Mouse (Mus musculus): Measurements from ENCODE around the gene Rccd1. TPM values are rescaled to one million over a fixed set of nuclear protein-coding genes. Genes with fewer than 3 reads are reported as not detected.

The Rccd1 gene
- 10.5 and 13.9 TPM in 2 replicates for polyA plus RNA-seq (2015; fragmentation: Nextera tagmentation; extraction: Ambion mirVana)

- H3K9me3 ChIP-seq: no peaks in the 10 kb centered on the region
- 2% methylated on average over 38 of the region's 38 CpGs for WGBS
- peaks cover 40% of the 10 kb centered on the region for H3K36me3 ChIP-seq (replicated peaks)
- peak within 1 kb of the TSS; percentile 90 for H3K27ac ChIP-seq
- peaks cover 26% of the 10 kb centered on the region for H3K4me1 ChIP-seq
- peak; percentile 99 for ATAC-seq (replicated peaks)
- peak within 1 kb of the TSS; percentile 66 for H3K4me3 ChIP-seq
- H3K27me3 ChIP-seq (replicated peaks): no peaks in the 10 kb centered on the region
- H3K4me2 ChIP-seq: peak within 1 kb of the TSS; percentile 71
- peak within 1 kb of the TSS; percentile 60 for H3K9ac ChIP-seq
Observed at GRCm38 (mm10) chr7:80324043-80324815, at the start of gene Rccd1. Gene Rccd1 (minus strand): TSS chr7:80324454.

- WGBS: 80% methylated on average over 12 of the region's 12 CpGs
- H3K27me3 ChIP-seq (replicated peaks): no peaks in the 10 kb centered on the region
- no peaks in the 10 kb centered on the region for H3K36me3 ChIP-seq (replicated peaks)
- H3K4me1 ChIP-seq: peaks cover 26% of the 10 kb centered on the region
- H3K4me2 ChIP-seq: no peak overlapping the region
- no peak overlapping the region for H3K9ac ChIP-seq
- H3K27ac ChIP-seq: no peak overlapping the region
- H3K4me3 ChIP-seq: no peak overlapping the region
- no peak for ATAC-seq (replicated peaks)
- H3K9me3 ChIP-seq: no peaks in the 10 kb centered on the region
Observed at GRCm38 (mm10) chr7:80373850-80374249, 49.6 kb upstream of the Rccd1 start.

GRCm38 (mm10) chr7:80373352-80373751 is 49.1 kb upstream of the Rccd1 start:
- Histone ChIP-seq H3K4me3 (no peak overlapping the region), H3K27me3 (replicated peaks) (no peaks in the 10 kb centered on the region), H3K4me1 (peaks cover 29% of the 10 kb centered on the region), H3K4me2 (no peak overlapping the region), H3K9me3 (no peaks in the 10 kb centered on the region), H3K27ac (no peak overlapping the region), H3K9ac (no peak overlapping the region), H3K36me3 (replicated peaks) (no peaks in the 10 kb centered on the region; the same call in 1 of the 2 replicates)
- 81% methylated on average over 4 of the region's 4 CpGs for WGBS
- ATAC-seq (replicated peaks): no peak

- Histone ChIP-seq H3K36me3 (replicated peaks) (peaks cover under 1% of the 10 kb centered on the region; the same call in 1 of the 2 replicates), H3K9ac (no peak overlapping the region), H3K9me3 (no peaks in the 10 kb centered on the region), H3K27ac (no peak overlapping the region), H3K4me3 (no peak overlapping the region), H3K4me2 (no peak overlapping the region), H3K27me3 (replicated peaks) (no peaks in the 10 kb centered on the region), H3K4me1 (peaks cover 30% of the 10 kb centered on the region)
- no peak for ATAC-seq (replicated peaks)
- 53% methylated on average over 2 of the region's 2 CpGs for WGBS
Observed at GRCm38 (mm10) chr7:80372667-80373066, 48.4 kb upstream of the Rccd1 start.

- WGBS: 91% methylated on average over 3 of the region's 3 CpGs
- Histone ChIP-seq H3K4me1 (peaks cover 30% of the 10 kb centered on the region), H3K27me3 (replicated peaks) (no peaks in the 10 kb centered on the region), H3K9me3 (no peaks in the 10 kb centered on the region), H3K36me3 (replicated peaks) (peaks cover 6% of the 10 kb centered on the region), H3K9ac (no peak overlapping the region), H3K4me3 (no peak overlapping the region), H3K27ac (no peak overlapping the region), H3K4me2 (no peak overlapping the region)
- no peak for ATAC-seq (replicated peaks)
Observed at GRCm38 (mm10) chr7:80372166-80372565, 47.9 kb upstream of the Rccd1 start.

- peak within 1 kb of the TSS; percentile 95 for H3K4me3 ChIP-seq
- H3K27ac ChIP-seq: peak within 1 kb of the TSS; percentile 85
- peak within 1 kb of the TSS; percentile 53 for H3K4me2 ChIP-seq
- no peaks in the 10 kb centered on the region for H3K27me3 ChIP-seq (replicated peaks)
- H3K9me3 ChIP-seq: no peaks in the 10 kb centered on the region
- H3K4me1 ChIP-seq: peaks cover 28% of the 10 kb centered on the region
- peaks cover 16% of the 10 kb centered on the region for H3K36me3 ChIP-seq (replicated peaks)
- WGBS: under 1% methylated on average over 60 of the region's 86 CpGs
- H3K9ac ChIP-seq: peak within 1 kb of the TSS; percentile 92
- ATAC-seq (replicated peaks): peak; percentile 80
Observed at GRCm38 (mm10) chr7:80371041-80371751, 46.9 kb upstream of the Rccd1 start, which contains the start of gene Man2a2. Gene Man2a2 (minus strand): TSS chr7:80371375.

GRCm38 (mm10) chr7:80370649-80371040 is 46.4 kb upstream of the Rccd1 start:
- no peaks in the 10 kb centered on the region for H3K27me3 ChIP-seq (replicated peaks)
- peak overlapping the region; percentile 85 for H3K27ac ChIP-seq
- peaks cover 22% of the 10 kb centered on the region for H3K4me1 ChIP-seq
- peaks cover 19% of the 10 kb centered on the region for H3K36me3 ChIP-seq (replicated peaks)
- peak overlapping the region; percentile 92 for H3K9ac ChIP-seq
- peak overlapping the region; percentile 53 for H3K4me2 ChIP-seq
- WGBS: under 1% methylated on average over 31 of the region's 31 CpGs
- peak; percentile 77 for ATAC-seq (replicated peaks)
- no peaks in the 10 kb centered on the region for H3K9me3 ChIP-seq
- peak overlapping the region; percentile 95 for H3K4me3 ChIP-seq

- Histone ChIP-seq H3K27me3 (replicated peaks) (no peaks in the 10 kb centered on the region), H3K4me1 (peaks cover 21% of the 10 kb centered on the region), H3K4me2 (peak overlapping the region; percentile 53), H3K4me3 (peak overlapping the region; percentile 95), H3K9me3 (no peaks in the 10 kb centered on the region), H3K36me3 (replicated peaks) (peaks cover 19% of the 10 kb centered on the region), H3K27ac (peak overlapping the region; percentile 85), H3K9ac (peak overlapping the region; percentile 92)
- 57% methylated on average over 4 of the region's 4 CpGs for WGBS
- no peak for ATAC-seq (replicated peaks)
Observed at GRCm38 (mm10) chr7:80369967-80370431, 45.7 kb upstream of the Rccd1 start.

GRCm38 (mm10) chr7:80369461-80369860 is 45.2 kb upstream of the Rccd1 start:
- Histone ChIP-seq H3K9ac (0 out of 2 replicates have a peak overlapping the region, but pooled peaks have one; percentile 92), H3K27me3 (replicated peaks) (no peaks in the 10 kb centered on the region), H3K9me3 (no peaks in the 10 kb centered on the region), H3K4me3 (peak overlapping the region; percentile 95; the same call in 1 of the 2 replicates), H3K4me1 (peaks cover 21% of the 10 kb centered on the region), H3K36me3 (replicated peaks) (peaks cover 19% of the 10 kb centered on the region), H3K4me2 (peak overlapping the region; percentile 53), H3K27ac (no peak overlapping the region)
- WGBS: 63% methylated on average over 5 of the region's 5 CpGs
- no peak for ATAC-seq (replicated peaks)

- H3K9ac ChIP-seq: 0 out of 2 replicates have a peak overlapping the region, but pooled peaks have one; percentile 92
- no peak overlapping the region for H3K4me3 ChIP-seq
- peaks cover 21% of the 10 kb centered on the region for H3K4me1 ChIP-seq
- H3K27me3 ChIP-seq (replicated peaks): no peaks in the 10 kb centered on the region
- no peak overlapping the region for H3K27ac ChIP-seq
- no peak for ATAC-seq (replicated peaks)
- H3K9me3 ChIP-seq: no peaks in the 10 kb centered on the region
- peaks cover 25% of the 10 kb centered on the region for H3K36me3 ChIP-seq (replicated peaks)
- 88% methylated on average over 20 of the region's 20 CpGs for WGBS
- H3K4me2 ChIP-seq: peak overlapping the region; percentile 53
Observed at GRCm38 (mm10) chr7:80368635-80369421, 44.6 kb upstream of the Rccd1 start.

- no peaks in the 10 kb centered on the region for H3K9me3 ChIP-seq
- no peak overlapping the region for H3K27ac ChIP-seq
- 87% methylated on average over 9 of the region's 9 CpGs for WGBS
- no peak overlapping the region for H3K4me3 ChIP-seq
- peaks cover 21% of the 10 kb centered on the region for H3K4me1 ChIP-seq
- peaks cover 33% of the 10 kb centered on the region for H3K36me3 ChIP-seq (replicated peaks)
- H3K9ac ChIP-seq: no peak overlapping the region
- no peaks in the 10 kb centered on the region for H3K27me3 ChIP-seq (replicated peaks)
- ATAC-seq (replicated peaks): no peak
- no peak overlapping the region for H3K4me2 ChIP-seq
Observed at GRCm38 (mm10) chr7:80368009-80368408, 43.8 kb upstream of the Rccd1 start.
